Mouse (Mus musculus) right cerebral cortex, postnatal 25 days (tissue): ENCODE data around the gene Eef1g.

Experiments
- DNase-seq: peaks from one replicate; pipeline ENCODE4 v3.0.0; 2022

The Eef1g gene

GRCm38 (mm10) chr19:8966590-8967372 lies at the start of gene Eef1g:
Gene Eef1g, plus strand, starts transcription at chr19:8967041.
- peak; percentile 99 for DNase-seq

GRCm38 (mm10) chr19:8919000-8919399 lies 47.8 kb upstream of the Eef1g start:
- no peak for DNase-seq

- no peak for DNase-seq
Observed at GRCm38 (mm10) chr19:8919684-8920072, 47.2 kb upstream of the Eef1g start.

GRCm38 (mm10) chr19:8920073-8920736 lies 46.6 kb upstream of the Eef1g start, which contains the start of gene B3gat3:
Gene B3gat3, plus strand, starts transcription at chr19:8920374.
- peak; percentile 94 for DNase-seq

- no peak for DNase-seq
Observed at GRCm38 (mm10) chr19:8920836-8921291, 46.0 kb upstream of the Eef1g start.

- no peak for DNase-seq
Observed at GRCm38 (mm10) chr19:8921741-8922140, 45.1 kb upstream of the Eef1g start.

GRCm38 (mm10) chr19:8926766-8927165 lies 40.1 kb upstream of the Eef1g start:
- DNase-seq: no peak

- DNase-seq: no peak
Observed at GRCm38 (mm10) chr19:8927891-8928525, 38.8 kb upstream of the Eef1g start.

- DNase-seq: no peak
Observed at GRCm38 (mm10) chr19:8928689-8929223, 38.1 kb upstream of the Eef1g start.

GRCm38 (mm10) chr19:8929224-8930088 lies 37.4 kb upstream of the Eef1g start, which contains the start of the genes Rom1 and Eml3:
Gene Rom1, minus strand, starts transcription at chr19:8929356.
Gene Eml3, plus strand, starts transcription at chr19:8929552.
- DNase-seq: peak; percentile 56

- DNase-seq: no peak
Observed at GRCm38 (mm10) chr19:8930117-8930516, 36.7 kb upstream of the Eef1g start.

GRCm38 (mm10) chr19:8930771-8931170 lies 36.1 kb upstream of the Eef1g start:
- DNase-seq: no peak

- DNase-seq: no peak
Observed at GRCm38 (mm10) chr19:8936736-8937135, 30.1 kb upstream of the Eef1g start.

GRCm38 (mm10) chr19:8940526-8941133 lies 26.2 kb upstream of the Eef1g start:
- no peak for DNase-seq

GRCm38 (mm10) chr19:8941136-8941514 lies 25.7 kb upstream of the Eef1g start:
- no peak for DNase-seq

- DNase-seq: peak; percentile 91
Observed at GRCm38 (mm10) chr19:8941515-8942217, 25.2 kb upstream of the Eef1g start, which contains the start of gene Mta2. Gene Mta2, plus strand, starts transcription at chr19:8941875.

- DNase-seq: peak; percentile 66
Observed at GRCm38 (mm10) chr19:8942276-8942964, 24.4 kb upstream of the Eef1g start.

GRCm38 (mm10) chr19:8943047-8943446 lies 23.8 kb upstream of the Eef1g start:
- no peak for DNase-seq

GRCm38 (mm10) chr19:8944062-8944461 lies 22.8 kb upstream of the Eef1g start:
- DNase-seq: no peak

GRCm38 (mm10) chr19:8944750-8945149 lies 22.1 kb upstream of the Eef1g start:
- DNase-seq: no peak
